Mouse (Mus musculus) CH12.LX (cell line): ENCODE measurements around the gene Sdccag8. TPM values are rescaled to one million over a fixed set of nuclear protein-coding genes. Genes with fewer than 3 reads are reported as not detected.

Experiments used
- DNase-seq: peaks from one replicate; pipeline ENCODE4 v3.0.0-alpha.2; 2013; ENCODE audit errors: extremely low read depth
- H3K27ac ChIP-seq: 2 replicates; pipeline ENCODE4 v1.5.1; 2012; ENCODE audit warnings: low read depth, mild to moderate bottlenecking, control low read depth, moderate library complexity; ENCODE audit not compliant: insufficient read depth
- H3K27me3 ChIP-seq: replicated peaks from 2 replicates; pipeline ENCODE3; 2012; ENCODE audit warnings: inconsistent platforms
- H3K36me3 ChIP-seq, 2 experiments: replicated peaks in 1 of 2; 2 replicates each; pipeline versions ENCODE3 to v1.6.1; 2012; ENCODE audit warnings: inconsistent platforms in 1 of 2, low read length in 1 of 2, mild to moderate bottlenecking in 1 of 2, mixed read lengths in 1 of 2, moderate library complexity in 1 of 2; ENCODE audit not compliant: control insufficient read depth in 1 of 2, insufficient read depth in 1 of 2
- H3K4me1 ChIP-seq, 2 experiments: 2 replicates each; pipeline ENCODE4 v1.6.1; 2012; ENCODE audit warnings: inconsistent platforms in 1 of 2, moderate library complexity in 1 of 2; ENCODE audit not compliant: insufficient read depth in 2 of 2, control insufficient read depth in 1 of 2
- H3K4me2 ChIP-seq: 2 replicates; pipeline ENCODE4 v1.6.1; 2012; ENCODE audit warnings: low read depth, mild to moderate bottlenecking, control low read depth; ENCODE audit not compliant: poor library complexity, insufficient read depth, severe bottlenecking
- H3K4me3 ChIP-seq, 3 experiments: fragments of 150-350 bp in 1 of 3; sonication (generic) in 1 of 3; replicated peaks in 1 of 3; 2 replicates each; pipeline versions ENCODE3 to v1.5.1; 2011 to 2012; ENCODE audit warnings: low read depth in 2 of 3, low read length in 2 of 3, mild to moderate bottlenecking in 2 of 3, moderate library complexity in 2 of 3, control low read depth in 1 of 3, improper control_type of control experiment in 1 of 3, inconsistent platforms in 1 of 3, mixed read lengths in 1 of 3; ENCODE audit not compliant: poor library complexity in 1 of 3
- H3K79me2 ChIP-seq: replicated peaks from 2 replicates; pipeline ENCODE4 v1.6.1; 2012; ENCODE audit warnings: mild to moderate bottlenecking, moderate library complexity; ENCODE audit not compliant: control insufficient read depth, poor library complexity, insufficient read depth, severe bottlenecking; ENCODE audit errors: extremely low read depth
- H3K9ac ChIP-seq: 2 replicates; pipeline ENCODE4 v1.6.1; 2012; ENCODE audit warnings: low read depth, mild to moderate bottlenecking, control low read depth, moderate library complexity; ENCODE audit not compliant: insufficient read depth
- H3K9me3 ChIP-seq: replicated peaks from 2 replicates; pipeline ENCODE3; 2012; ENCODE audit warnings: low read length, inconsistent platforms, mixed read lengths
- BHLHE40 ChIP-seq: IDR thresholded peaks from 2 replicates; pipeline ENCODE4 v1.6.1; 2011; ENCODE audit warnings: mild to moderate bottlenecking, low read depth, low read length, improper control_type of control experiment
- CHD1 ChIP-seq: IDR thresholded peaks from 2 replicates; pipeline ENCODE4 v1.6.1; 2012; ENCODE audit warnings: low read depth, low read length, improper control_type of control experiment, inconsistent platforms
- CHD2 ChIP-seq: IDR thresholded peaks from 2 replicates; pipeline ENCODE4 v1.6.1; 2011; ENCODE audit warnings: low read length, improper control_type of control experiment
- CTCF ChIP-seq, 2 experiments: IDR thresholded peaks in 1 of 2; conservative IDR thresholded peaks in 1 of 2; 2 replicates each; pipeline ENCODE4 v1.5.1; 2011 to 2012; ENCODE audit warnings: low read depth in 2 of 2, low read length in 2 of 2, improper control_type of control experiment in 1 of 2, inconsistent platforms in 1 of 2, mild to moderate bottlenecking in 1 of 2, moderate library complexity in 1 of 2
- E2F4 ChIP-seq: IDR thresholded peaks from 2 replicates; pipeline ENCODE4 v1.6.1; 2011; ENCODE audit warnings: low read depth, low read length, improper control_type of control experiment; ENCODE audit not compliant: insufficient replicate concordance
- ELF1 ChIP-seq: IDR thresholded peaks from 2 replicates; pipeline ENCODE4 v1.6.1; 2014; ENCODE audit warnings: low read depth, mild to moderate bottlenecking, inconsistent platforms, low read length, improper control_type of control experiment
- EP300 ChIP-seq: IDR thresholded peaks from 2 replicates; pipeline ENCODE4 v1.6.1; 2011; ENCODE audit warnings: low read length, improper control_type of control experiment
- ETS1 ChIP-seq: conservative IDR thresholded peaks from 2 replicates; pipeline ENCODE4 v1.6.1; 2012; ENCODE audit warnings: low read depth, mild to moderate bottlenecking, inconsistent platforms, low read length, improper control_type of control experiment, moderate library complexity
- HCFC1 ChIP-seq: IDR thresholded peaks from 2 replicates; pipeline ENCODE4 v1.6.1; 2012; ENCODE audit warnings: low read depth, mild to moderate bottlenecking, inconsistent platforms, low read length, improper control_type of control experiment
- IRF4 ChIP-seq: IDR thresholded peaks from 2 replicates; pipeline ENCODE4 v1.6.1; 2014; ENCODE audit warnings: low read depth, mild to moderate bottlenecking, inconsistent platforms, low read length, improper control_type of control experiment
- JUN ChIP-seq: IDR thresholded peaks from 2 replicates; pipeline ENCODE4 v1.6.1; 2011; ENCODE audit warnings: low read depth, mild to moderate bottlenecking, low read length, improper control_type of control experiment, moderate library complexity; ENCODE audit not compliant: insufficient read depth
- JUND ChIP-seq: conservative IDR thresholded peaks from 2 replicates; pipeline ENCODE4 v1.6.1; 2011; ENCODE audit warnings: low read depth, low read length, improper control_type of control experiment
- KAT2A ChIP-seq: IDR thresholded peaks from 2 replicates; pipeline ENCODE4 v1.6.1; 2012; ENCODE audit warnings: low read length, improper control_type of control experiment, inconsistent platforms; ENCODE audit not compliant: insufficient replicate concordance
- MAX ChIP-seq: IDR thresholded peaks from 2 replicates; pipeline ENCODE4 v1.6.1; 2011; ENCODE audit warnings: low read length, improper control_type of control experiment
- MAZ ChIP-seq: IDR thresholded peaks from 2 replicates; pipeline ENCODE4 v1.6.1; 2012; ENCODE audit warnings: low read depth, mild to moderate bottlenecking, inconsistent platforms, low read length, improper control_type of control experiment, moderate library complexity
- MEF2A ChIP-seq: IDR thresholded peaks from 2 replicates; pipeline ENCODE4 v1.6.1; 2014; ENCODE audit warnings: low read depth, mild to moderate bottlenecking, inconsistent platforms, low read length, improper control_type of control experiment, borderline replicate concordance
- MXI1 ChIP-seq: IDR thresholded peaks from 2 replicates; pipeline ENCODE4 v1.6.1; 2011; ENCODE audit warnings: mild to moderate bottlenecking, low read depth, low read length, improper control_type of control experiment
- MYC ChIP-seq: IDR thresholded peaks from 2 replicates; pipeline ENCODE4 v1.6.1; 2011; ENCODE audit warnings: low read depth, mild to moderate bottlenecking, improper control_type of control experiment, low read length
- NELFE ChIP-seq: IDR thresholded peaks from 2 replicates; pipeline ENCODE4 v1.6.1; 2011; ENCODE audit warnings: low read depth, low read length, improper control_type of control experiment
- NRF1 ChIP-seq: IDR thresholded peaks from 2 replicates; pipeline ENCODE4 v1.6.1; 2014; ENCODE audit warnings: low read depth, mild to moderate bottlenecking, inconsistent platforms, low read length, improper control_type of control experiment, moderate library complexity
- PAX5 ChIP-seq: IDR thresholded peaks from 2 replicates; pipeline ENCODE4 v1.6.1; 2012; ENCODE audit warnings: low read length, inconsistent platforms, mixed read lengths
- POLR2A ChIP-seq: IDR thresholded peaks from 2 replicates; pipeline ENCODE4 v1.6.1; 2011; ENCODE audit warnings: low read depth, mild to moderate bottlenecking, improper control_type of control experiment, low read length
- POLR2AphosphoS2 ChIP-seq: IDR thresholded peaks from 2 replicates; pipeline ENCODE4 v1.6.1; 2011; ENCODE audit warnings: low read depth, low read length, improper control_type of control experiment
- RAD21 ChIP-seq: IDR thresholded peaks from 2 replicates; pipeline ENCODE4 v1.6.1; 2011; ENCODE audit warnings: low read depth, mild to moderate bottlenecking, low read length, improper control_type of control experiment, moderate library complexity
- RCOR1 ChIP-seq: conservative IDR thresholded peaks from 2 replicates; pipeline ENCODE4 v1.6.1; 2012; ENCODE audit warnings: low read depth, mild to moderate bottlenecking, inconsistent platforms, low read length, improper control_type of control experiment
- SIN3A ChIP-seq: IDR thresholded peaks from 2 replicates; pipeline ENCODE4 v1.6.1; 2012; ENCODE audit warnings: low read length, improper control_type of control experiment, inconsistent platforms
- SMC3 ChIP-seq: IDR thresholded peaks from 2 replicates; pipeline ENCODE4 v1.6.1; 2011; ENCODE audit warnings: low read depth, low read length, improper control_type of control experiment
- TBP ChIP-seq: conservative IDR thresholded peaks from 2 replicates; pipeline ENCODE4 v1.6.1; 2011; ENCODE audit warnings: low read depth, low read length, improper control_type of control experiment
- TCF12 ChIP-seq: IDR thresholded peaks from 2 replicates; pipeline ENCODE4 v1.6.1; 2014; ENCODE audit warnings: low read depth, mild to moderate bottlenecking, inconsistent platforms, low read length, improper control_type of control experiment
- UBTF ChIP-seq: IDR thresholded peaks from 2 replicates; pipeline ENCODE4 v1.6.1; 2012; ENCODE audit warnings: low read depth, mild to moderate bottlenecking, inconsistent platforms, low read length, improper control_type of control experiment, moderate library complexity
- USF1 ChIP-seq: IDR thresholded peaks from 2 replicates; pipeline ENCODE4 v1.6.1; 2014; ENCODE audit warnings: low read depth, mild to moderate bottlenecking, inconsistent platforms, low read length, improper control_type of control experiment
- USF2 ChIP-seq: conservative IDR thresholded peaks from 2 replicates; pipeline ENCODE4 v1.6.1; 2011; ENCODE audit warnings: low read depth, low read length, improper control_type of control experiment
- ZC3H11A ChIP-seq: IDR thresholded peaks from 2 replicates; pipeline ENCODE4 v1.6.1; 2012; ENCODE audit warnings: low read depth, mild to moderate bottlenecking, inconsistent platforms, low read length, improper control_type of control experiment
- ZKSCAN1 ChIP-seq: IDR thresholded peaks from 2 replicates; pipeline ENCODE4 v1.6.1; 2012; ENCODE audit warnings: low read depth, inconsistent platforms, low read length, improper control_type of control experiment, borderline replicate concordance
- ZMIZ1 ChIP-seq: IDR thresholded peaks from 2 replicates; pipeline ENCODE4 v1.6.1; 2012; ENCODE audit warnings: low read depth, mild to moderate bottlenecking, inconsistent platforms, low read length, improper control_type of control experiment
- ZNF384 ChIP-seq: IDR thresholded peaks from 2 replicates; pipeline ENCODE4 v1.6.1; 2012; ENCODE audit warnings: low read depth, low read length, improper control_type of control experiment, inconsistent platforms
- dilution Hi-C: fragments of 300-500 bp; cut with MboI; formaldehyde crosslinking; loops from 2 replicates; pipeline ENCODE4 v1.14.3; 2020; ENCODE audit warnings: low sequenced_read_pairs; ENCODE audit not compliant: extremely low pct_unique_long_range_greater_than_20kb, extremely low pct_ligation_motif_present
- in situ Hi-C: fragments of 300-500 bp; cut with MboI; formaldehyde crosslinking; loops from 3 replicates; pipeline ENCODE4 v1.14.3; 2019; ENCODE audit warnings: low sequenced_read_pairs, low pct_ligation_motif_present, low pct_unique_long_range_greater_than_20kb, mixed read lengths
- polyA plus RNA-seq: library from polyadenylated mRNA; unstranded; fragments of >175 nt; gene quantifications from 2 replicates; pipeline ENCODE4 v1.2.1, GENCODE M21; 2012; ENCODE audit warnings: low read depth; ENCODE audit not compliant: insufficient read length
- total RNA-seq, 2 experiments: library from RNA; depleted of rRNA; stranded (reverse); fragments of 300-350 nt in 1 of 2; fragments of >200 nt in 1 of 2; gene quantifications; 2 replicates each; pipeline ENCODE4 v1.2.3; 2012 to 2014

Sdccag8 gene
- total and polyA plus RNA-seq, 3 experiments = 10.7 to 18.7 (median 10.9) TPM

DNA sequence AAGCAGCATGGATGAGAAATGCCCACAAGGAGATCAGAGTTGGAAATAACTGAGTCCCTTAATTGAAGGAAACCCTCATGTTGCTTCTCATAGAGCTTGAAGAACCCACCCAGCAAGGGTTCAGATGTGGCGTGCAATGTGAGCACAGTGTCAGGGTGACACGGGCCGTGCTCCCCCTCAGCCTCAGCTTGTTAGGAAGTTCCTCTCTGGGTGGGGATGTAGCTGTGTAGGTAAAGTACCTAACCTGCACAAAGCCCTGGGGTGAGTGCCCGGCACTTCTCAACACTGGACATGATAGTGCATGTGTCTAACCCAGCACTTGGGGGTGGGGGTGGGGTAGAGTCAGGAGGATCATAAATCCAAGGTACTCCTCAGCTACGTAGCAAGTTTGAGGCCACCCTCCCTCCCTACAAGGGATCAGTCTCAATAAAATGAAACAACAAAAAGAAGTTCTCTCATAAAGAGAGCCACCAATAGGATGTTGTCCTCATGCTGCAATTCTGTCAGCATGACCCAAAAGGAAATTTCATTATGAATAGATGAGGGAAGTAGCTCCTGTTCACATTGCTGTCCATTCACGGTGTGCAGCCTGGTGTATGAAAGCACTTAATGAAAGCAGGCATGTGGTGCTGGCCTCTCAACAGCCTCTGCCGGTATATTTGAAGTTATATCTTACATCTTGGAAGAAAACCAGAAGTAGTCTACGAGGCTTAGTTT lies 130.2 kb downstream of the Sdccag8 start:
- no peaks in the 10 kb centered on the region for H3K79me2 ChIP-seq
- peak overlapping the region; percentile 44 for H3K4me2 ChIP-seq
- no peaks in the 10 kb centered on the region for H3K9me3 ChIP-seq
- H3K27me3 ChIP-seq = no peaks in the 10 kb centered on the region
- dilution Hi-C loops = no loop called here
- peaks cover 16 to 46% of the 10 kb centered on the region in 2 experiments for H3K4me1 ChIP-seq
- H3K4me3 ChIP-seq = no peak overlapping the region
- H3K27ac ChIP-seq = peak overlapping the region; percentile 22
- peaks cover 0 to 3% of the 10 kb centered on the region in 2 experiments for H3K36me3 ChIP-seq
- in situ Hi-C loops = no loop called here
- TF ChIP-seq KAT2A (no peak), BHLHE40 (peak; percentile 11; the same call in 1 of the 2 replicates), ZC3H11A (no peak), MEF2A (peak; percentile 83; the same call in 1 of the 2 replicates), ZNF384 (no peak), MYC (peak; percentile 74; the same call in 1 of the 2 replicates), ETS1 (peak; percentile 61; the same call in 1 of the 2 replicates), RCOR1 (peak; percentile 84), MAZ (no peak), USF1 (no peak), RAD21 (no peak), E2F4 (no peak), JUN (peak; percentile 80), POLR2A (no peak), NELFE (no peak), USF2 (no peak), MAX (peak; percentile 80), ELF1 (no peak), CTCF (conservative IDR thresholded peaks at IDR 0.05 in 1 of 2, IDR thresholded peaks at IDR 0.05 in 1 of 2; ENCODE audit: low read depth in 2 of 2, low read length in 2 of 2) (no peak), MXI1 (peak; percentile 61), CHD1 (no peak), PAX5 (no peak), CHD2 (peak; percentile 32; the same call in 1 of the 2 replicates), ZMIZ1 (no peak), HCFC1 (no peak), POLR2AphosphoS2 (no peak), TBP (no peak), SIN3A (0 out of 2 replicates have a peak, but pooled peaks have one; percentile 18), TCF12 (peak; percentile 45; the same call in 1 of the 2 replicates), IRF4 (peak; percentile 98), UBTF (0 out of 2 replicates have a peak, but pooled peaks have one; percentile 52), EP300 (peak; percentile 97), NRF1 (no peak), ZKSCAN1 (no peak), JUND (peak; percentile 87), SMC3 (no peak)
- TF ChIP-seq, all 38 proteins: peak for 15
- H3K9ac ChIP-seq = no peak overlapping the region
- peak; percentile 67 for DNase-seq
